In the genomic region with DNA sequence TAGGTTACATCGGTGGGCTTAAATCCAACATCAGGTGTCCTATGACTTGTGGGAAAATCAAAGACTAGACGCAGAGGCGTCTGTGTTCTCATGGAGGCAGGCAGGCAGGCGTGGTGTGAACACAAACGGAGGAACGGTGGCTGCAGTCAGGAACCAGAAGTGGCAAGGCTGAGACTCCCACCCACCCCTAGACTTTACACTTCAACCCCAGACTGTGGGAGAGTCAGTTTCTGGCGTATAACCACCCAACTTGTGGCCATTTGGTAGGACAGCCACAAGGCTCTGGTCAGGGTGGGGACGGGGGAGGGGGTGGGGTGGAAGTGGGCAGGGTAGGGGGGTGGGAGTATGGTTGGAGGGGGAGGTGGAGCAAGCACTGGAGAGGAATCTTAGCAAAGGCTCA, we compare ENCODE assay signal across 27 mouse cellular contexts. TPM values are rescaled to one million over a fixed set of nuclear protein-coding genes. Genes with fewer than 3 reads are reported as not detected.
"Had no signal": no experiment of that assay in that cellular context is flagged by ENCODE, and none has a peak within 500 bp of the region (broad histone marks: within the 10 kb centered on the region; RNA-seq: fewer than 3 reads in every experiment).

No protein-coding gene starts in this region.

- H3K27ac ChIP-seq: liver, embryonic 13.5 days; liver, embryonic 15.5 days; lung, embryonic 15.5 days; macrophage; midbrain, embryonic 10.5 days; midbrain, embryonic 12.5 days; neural tube, embryonic 12.5 days had no signal

- H3K36me3 ChIP-seq: liver, embryonic 13.5 days; liver, embryonic 15.5 days; lung, embryonic 15.5 days; midbrain, embryonic 10.5 days; midbrain, embryonic 12.5 days; neural tube, embryonic 12.5 days had no signal

- H3K4me1 ChIP-seq: liver, embryonic 13.5 days; liver, embryonic 15.5 days; lung, embryonic 15.5 days; midbrain, embryonic 10.5 days; midbrain, embryonic 12.5 days; neural tube, embryonic 12.5 days had no signal

- H3K27me3 ChIP-seq: liver, embryonic 13.5 days; liver, embryonic 15.5 days; lung, embryonic 15.5 days; midbrain, embryonic 12.5 days; neural tube, embryonic 12.5 days had no signal

- H3K9ac ChIP-seq: liver, embryonic 13.5 days; liver, embryonic 15.5 days; liver, postnatal 0 days; lung, embryonic 15.5 days; midbrain, embryonic 12.5 days; neural tube, embryonic 12.5 days had no signal

- H3K9me3 ChIP-seq: liver, embryonic 13.5 days; liver, embryonic 15.5 days; lung, embryonic 15.5 days; midbrain, embryonic 10.5 days; midbrain, embryonic 12.5 days; neural tube, embryonic 12.5 days had no signal

- ATAC-seq: liver, postnatal 0 days; lung, postnatal 0 days; midbrain, embryonic 16.5 days had no signal

- H3K4me2 ChIP-seq: liver, embryonic 13.5 days; liver, embryonic 15.5 days; lung, embryonic 15.5 days; midbrain, embryonic 12.5 days; neural tube, embryonic 12.5 days had no signal

- H3K4me3 ChIP-seq: liver, embryonic 13.5 days; liver, embryonic 15.5 days; lung, embryonic 15.5 days; midbrain, embryonic 10.5 days; midbrain, embryonic 12.5 days; neural tube, embryonic 12.5 days had no signal

- DNase-seq: liver, embryonic 13.5 days; liver, postnatal 0 days; lung, adult 2 months; lung, postnatal 14 days; lung, postnatal 36 days; midbrain, embryonic 14.5 days; retina, postnatal 1 day; right cerebral cortex, adult 18-20 months; right cerebral cortex, postnatal 25 days; right cerebral cortex, postnatal 4 days; spleen, adult 18-20 months; thymus, adult 18-20 months; thymus, postnatal 14 days; thymus, postnatal 36 days had no signal

RNA-seq across cellular contexts. Expression of a gene that starts 10.3 kb away (rescaled TPM):
- polyA plus RNA-seq: liver, embryonic 13.5 days; macrophage; midbrain, embryonic 10.5 days; midbrain, embryonic 12.5 days; midbrain, embryonic 14.5 days; midbrain, embryonic 16.5 days; neural tube, embryonic 12.5 days; neural tube, embryonic 14.5 days; stomach, embryonic 14.5 days had no signal

RNA-seq across cellular contexts. Expression of a gene that starts 44.3 kb away (rescaled TPM):
- total RNA-seq: megakaryocyte-erythroid progenitor cell, adult 5-6 weeks had no signal
- polyA plus RNA-seq: macrophage had no signal

RNA-seq across cellular contexts. Expression of a gene that starts 55.6 kb away (rescaled TPM):
- total RNA-seq: megakaryocyte, adult 5-6 weeks; megakaryocyte-erythroid progenitor cell, adult 5-6 weeks had no signal
- polyA plus RNA-seq: liver, embryonic 13.5 days; liver, embryonic 15.5 days; liver, postnatal 0 days; macrophage; neural tube, embryonic 12.5 days; small intestine, adult 2 months; stomach, embryonic 14.5 days had no signal
